Mouse (Mus musculus): ENCODE results near the gene Zdhhc4. TPM values are rescaled to one million over a fixed set of nuclear protein-coding genes. Genes with fewer than 3 reads are reported as not detected.
A peak's percentile ranks its signal among the peaks of the same experiment; 100 is the strongest.

Zdhhc4 gene
- polyA plus RNA-seq, 1 experiment from 2014 or later, result 71.5 TPM

GRCm38 (mm10) chr5:143339603-143340002, 10.5 kb upstream of the Zdhhc4 start:
- Histone ChIP-seq H3K27ac (ENCODE audit: low read depth, low read length) (no peak overlapping the region), H3K36me3 (ENCODE audit: control insufficient read depth, insufficient read depth, low read length) (no peaks in the 10 kb centered on the region), H3K9me3 (replicated peaks; ENCODE audit: control insufficient read depth, low read length) (no peaks in the 10 kb centered on the region), H3K4me3 (ENCODE audit: low read depth, low read length) (no peak overlapping the region), H3K27me3 (replicated peaks; ENCODE audit: control insufficient read depth, insufficient read depth, low read length) (no peaks in the 10 kb centered on the region), H3K9ac (ENCODE audit: low read length) (no peak overlapping the region), H3K4me2 (ENCODE audit: low read length) (no peak overlapping the region), H3K4me1 (ENCODE audit: control insufficient read depth, insufficient read depth, low read length) (no peaks in the 10 kb centered on the region)
- ATAC-seq (no peak), DNase-seq (ENCODE audit: low spot score) (no peak)
- 54% methylated on average over 6 of the region's 6 CpGs for WGBS

GRCm38 (mm10) chr5:143336559-143336958, 7.5 kb upstream of the Zdhhc4 start:
- ATAC-seq (no peak), DNase-seq (ENCODE audit: low spot score) (no peak)
- H3K27ac ChIP-seq (ENCODE audit: low read depth, low read length), result no peak overlapping the region
- no peak overlapping the region for H3K4me2 ChIP-seq (ENCODE audit: low read length)
- no peaks in the 10 kb centered on the region for H3K4me1 ChIP-seq (ENCODE audit: control insufficient read depth, insufficient read depth, low read length)
- 68% methylated on average over 6 of the region's 6 CpGs for WGBS
- H3K27me3 ChIP-seq (replicated peaks; ENCODE audit: control insufficient read depth, insufficient read depth, low read length), result no peaks in the 10 kb centered on the region
- no peaks in the 10 kb centered on the region for H3K9me3 ChIP-seq (replicated peaks; ENCODE audit: control insufficient read depth, low read length)
- H3K9ac ChIP-seq (ENCODE audit: low read length), result no peak overlapping the region
- no peaks in the 10 kb centered on the region for H3K36me3 ChIP-seq (ENCODE audit: control insufficient read depth, insufficient read depth, low read length)
- no peak overlapping the region for H3K4me3 ChIP-seq (ENCODE audit: low read depth, low read length)

- DNase-seq (ENCODE audit: low spot score) (no peak), ATAC-seq (no peak)
- Histone ChIP-seq H3K27me3 (replicated peaks; ENCODE audit: control insufficient read depth, insufficient read depth, low read length) (no peaks in the 10 kb centered on the region), H3K4me1 (ENCODE audit: control insufficient read depth, insufficient read depth, low read length) (no peaks in the 10 kb centered on the region; the same call in 1 of the 2 replicates), H3K9me3 (replicated peaks; ENCODE audit: control insufficient read depth, low read length) (no peaks in the 10 kb centered on the region), H3K4me3 (ENCODE audit: low read depth, low read length) (no peak overlapping the region), H3K4me2 (ENCODE audit: low read length) (no peak overlapping the region), H3K9ac (ENCODE audit: low read length) (no peak overlapping the region), H3K36me3 (ENCODE audit: control insufficient read depth, insufficient read depth, low read length) (no peaks in the 10 kb centered on the region), H3K27ac (ENCODE audit: low read depth, low read length) (no peak overlapping the region)
- WGBS, result 85% methylated on average over 7 of the region's 7 CpGs
Observed at GRCm38 (mm10) chr5:143335089-143335460, 6.0 kb upstream of the Zdhhc4 start.

DNA sequence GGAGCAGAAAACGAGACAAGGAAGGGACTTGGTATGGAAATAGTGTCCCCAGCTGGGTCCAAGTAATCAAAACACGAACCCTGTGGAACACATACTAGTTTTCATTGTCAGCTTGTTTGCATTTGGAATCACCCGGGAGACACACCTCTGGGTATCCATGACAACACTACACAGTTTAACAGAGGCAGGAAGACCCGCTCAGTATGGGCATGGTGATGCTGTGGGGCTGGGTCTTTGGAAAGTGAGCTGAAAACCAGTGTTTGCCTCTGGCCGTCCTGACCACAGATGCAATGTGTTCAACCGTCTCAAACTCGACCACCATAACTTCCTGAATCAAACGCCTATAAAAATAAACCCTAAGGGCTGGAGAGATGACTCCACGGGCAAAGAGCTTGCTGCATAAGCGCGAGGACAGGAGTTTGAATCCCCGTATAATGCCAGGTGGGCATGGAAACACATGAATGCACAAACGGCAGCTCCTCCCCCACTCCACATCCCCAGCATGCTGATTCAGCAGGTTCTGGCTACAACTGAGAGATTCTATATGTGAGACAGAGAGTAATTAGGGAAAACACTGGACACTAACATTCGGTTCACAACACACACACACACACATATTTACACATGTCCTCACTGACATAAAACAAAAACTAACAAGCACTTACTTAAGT, 5.5 kb upstream of the Zdhhc4 start:
- Histone ChIP-seq H3K27me3 (replicated peaks; ENCODE audit: control insufficient read depth, insufficient read depth, low read length) (no peaks in the 10 kb centered on the region), H3K9ac (ENCODE audit: low read length) (no peak overlapping the region), H3K4me3 (ENCODE audit: low read depth, low read length) (no peak overlapping the region), H3K4me1 (ENCODE audit: control insufficient read depth, insufficient read depth, low read length) (peaks cover 3% of the 10 kb centered on the region; the same call in 1 of the 2 replicates), H3K36me3 (ENCODE audit: control insufficient read depth, insufficient read depth, low read length) (no peaks in the 10 kb centered on the region), H3K4me2 (ENCODE audit: low read length) (no peak overlapping the region), H3K27ac (ENCODE audit: low read depth, low read length) (no peak overlapping the region), H3K9me3 (replicated peaks; ENCODE audit: control insufficient read depth, low read length) (no peaks in the 10 kb centered on the region)
- DNase-seq (ENCODE audit: low spot score) (no peak), ATAC-seq (no peak)
- WGBS, result 72% methylated on average over 14 of the region's 14 CpGs

DNA sequence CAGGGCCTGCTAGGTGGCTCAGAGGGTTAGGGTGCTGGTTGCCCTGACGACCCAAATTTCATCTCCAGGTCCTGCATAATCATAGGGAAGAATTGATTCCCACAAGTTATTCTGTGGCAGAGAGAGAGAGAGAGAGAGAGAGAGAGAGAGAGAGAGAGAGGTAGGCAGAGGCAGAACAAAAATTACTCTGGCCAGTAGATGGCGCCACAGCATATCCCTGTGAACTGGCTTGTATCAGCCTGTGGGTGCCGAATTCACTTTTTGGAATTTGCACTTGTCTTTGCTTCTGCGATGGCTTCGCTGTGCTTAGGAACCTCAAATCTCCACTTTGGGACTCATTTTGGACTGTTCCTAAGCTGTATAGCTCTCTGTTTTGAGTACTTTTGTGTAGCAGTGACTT, 4.8 kb upstream of the Zdhhc4 start:
- H3K36me3 ChIP-seq (ENCODE audit: control insufficient read depth, insufficient read depth, low read length), result no peaks in the 10 kb centered on the region
- ATAC-seq (0 out of 2 replicates have a peak, but pooled peaks have one; percentile 40), DNase-seq (ENCODE audit: low spot score) (peak; percentile 85)
- no peaks in the 10 kb centered on the region for H3K27me3 ChIP-seq (replicated peaks; ENCODE audit: control insufficient read depth, insufficient read depth, low read length)
- no peak overlapping the region for H3K9ac ChIP-seq (ENCODE audit: low read length)
- H3K9me3 ChIP-seq (replicated peaks; ENCODE audit: control insufficient read depth, low read length), result no peaks in the 10 kb centered on the region
- H3K4me2 ChIP-seq (ENCODE audit: low read length), result no peak overlapping the region
- H3K4me3 ChIP-seq (ENCODE audit: low read depth, low read length), result no peak overlapping the region
- H3K4me1 ChIP-seq (ENCODE audit: control insufficient read depth, insufficient read depth, low read length), result peaks cover 3% of the 10 kb centered on the region; the same call in 1 of the 2 replicates
- no peak overlapping the region for H3K27ac ChIP-seq (ENCODE audit: low read depth, low read length)
- WGBS, result 14% methylated on average over 5 of the region's 5 CpGs

DNA sequence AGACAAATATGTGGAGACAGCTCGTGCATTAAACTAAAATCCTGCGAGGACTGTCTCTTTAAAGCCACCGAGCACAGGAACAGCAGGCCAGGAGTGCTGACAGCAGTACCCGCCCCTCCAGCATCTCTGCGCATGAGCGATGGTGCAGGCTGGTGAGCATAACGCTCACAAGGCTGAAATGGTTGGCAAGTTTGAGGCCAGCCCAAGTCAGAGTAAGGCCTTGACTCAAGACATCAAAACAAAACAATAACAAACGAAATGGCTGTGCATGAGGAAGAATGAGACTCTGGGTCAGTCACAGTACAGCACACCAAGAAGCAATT, 11.8 kb downstream of the Zdhhc4 start:
- H3K4me2 ChIP-seq (ENCODE audit: low read length), result no peak overlapping the region
- ATAC-seq, result no peak
- no peak overlapping the region for H3K27ac ChIP-seq (ENCODE audit: low read depth, low read length)
- peaks cover 71% of the 10 kb centered on the region for H3K36me3 ChIP-seq (ENCODE audit: control insufficient read depth, insufficient read depth, low read length)
- DNase-seq (ENCODE audit: low spot score), result no peak
- no peak overlapping the region for H3K9ac ChIP-seq (ENCODE audit: low read length)
- H3K9me3 ChIP-seq (replicated peaks; ENCODE audit: control insufficient read depth, low read length), result no peaks in the 10 kb centered on the region
- H3K4me3 ChIP-seq (ENCODE audit: low read depth, low read length), result no peak overlapping the region
- peaks cover 8% of the 10 kb centered on the region for H3K4me1 ChIP-seq (ENCODE audit: control insufficient read depth, insufficient read depth, low read length)
- no peaks in the 10 kb centered on the region for H3K27me3 ChIP-seq (replicated peaks; ENCODE audit: control insufficient read depth, insufficient read depth, low read length)
- 86% methylated on average over 8 of the region's 8 CpGs for WGBS

DNA sequence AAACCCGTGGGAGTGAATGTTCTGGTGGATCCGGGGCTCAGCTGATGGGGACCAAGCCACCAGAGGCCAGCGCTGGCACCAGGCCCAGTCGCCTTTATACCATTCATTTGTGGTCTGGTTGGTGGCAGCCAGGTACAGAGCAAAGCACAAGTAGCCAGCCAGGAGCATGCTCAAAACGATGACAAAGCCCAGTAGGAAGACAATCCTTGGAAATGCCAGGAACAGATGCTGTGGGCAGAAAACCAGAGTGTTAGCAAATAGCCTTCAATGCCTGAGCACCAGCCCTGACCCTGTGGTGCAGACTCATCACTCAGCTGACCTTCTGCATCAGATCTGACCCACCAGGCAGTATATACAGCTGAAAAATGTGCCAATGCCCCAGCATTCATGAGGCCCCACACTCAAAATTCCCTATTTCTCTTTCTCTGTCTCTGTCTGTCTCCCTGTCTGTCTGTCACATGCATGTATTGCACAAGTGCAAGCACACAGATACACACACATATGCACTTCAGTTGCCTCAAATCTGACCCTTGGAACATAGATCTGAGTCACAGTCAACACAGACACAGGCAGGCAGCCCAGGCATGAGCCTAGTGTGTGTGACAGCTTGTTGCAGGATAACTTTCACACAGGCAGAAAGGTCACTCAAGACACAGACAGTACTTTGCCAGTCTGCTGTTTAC, 12.3 kb downstream of the Zdhhc4 start:
- no peak overlapping the region for H3K4me2 ChIP-seq (ENCODE audit: low read length)
- 88% methylated on average over 5 of the region's 5 CpGs for WGBS
- no peak overlapping the region for H3K27ac ChIP-seq (ENCODE audit: low read depth, low read length)
- no peak overlapping the region for H3K9ac ChIP-seq (ENCODE audit: low read length)
- H3K36me3 ChIP-seq (ENCODE audit: control insufficient read depth, insufficient read depth, low read length), result peaks cover 71% of the 10 kb centered on the region
- H3K9me3 ChIP-seq (replicated peaks; ENCODE audit: control insufficient read depth, low read length), result no peaks in the 10 kb centered on the region
- H3K27me3 ChIP-seq (replicated peaks; ENCODE audit: control insufficient read depth, insufficient read depth, low read length), result no peaks in the 10 kb centered on the region
- no peak overlapping the region for H3K4me3 ChIP-seq (ENCODE audit: low read depth, low read length)
- ATAC-seq, result no peak
- DNase-seq (ENCODE audit: low spot score), result no peak
- H3K4me1 ChIP-seq (ENCODE audit: control insufficient read depth, insufficient read depth, low read length), result peaks cover 8% of the 10 kb centered on the region

GRCm38 (mm10) chr5:143315514-143315888, 13.6 kb downstream of the Zdhhc4 start:
- H3K36me3 ChIP-seq (ENCODE audit: control insufficient read depth, insufficient read depth, low read length), result peaks cover 72% of the 10 kb centered on the region
- DNase-seq (ENCODE audit: low spot score) (no peak), ATAC-seq (no peak; the same call in 1 of the 2 replicates)
- peak overlapping the region; percentile 87 for H3K4me3 ChIP-seq (ENCODE audit: low read depth, low read length)
- H3K4me1 ChIP-seq (ENCODE audit: control insufficient read depth, insufficient read depth, low read length), result peaks cover 8% of the 10 kb centered on the region
- no peaks in the 10 kb centered on the region for H3K27me3 ChIP-seq (replicated peaks; ENCODE audit: control insufficient read depth, insufficient read depth, low read length)
- H3K9me3 ChIP-seq (replicated peaks; ENCODE audit: control insufficient read depth, low read length), result no peaks in the 10 kb centered on the region
- H3K9ac ChIP-seq (ENCODE audit: low read length), result peak overlapping the region; percentile 96
- WGBS, result 12% methylated on average over 8 of the region's 8 CpGs
- no peak overlapping the region for H3K27ac ChIP-seq (ENCODE audit: low read depth, low read length)
- H3K4me2 ChIP-seq (ENCODE audit: low read length), result peak overlapping the region; percentile 84

DNA sequence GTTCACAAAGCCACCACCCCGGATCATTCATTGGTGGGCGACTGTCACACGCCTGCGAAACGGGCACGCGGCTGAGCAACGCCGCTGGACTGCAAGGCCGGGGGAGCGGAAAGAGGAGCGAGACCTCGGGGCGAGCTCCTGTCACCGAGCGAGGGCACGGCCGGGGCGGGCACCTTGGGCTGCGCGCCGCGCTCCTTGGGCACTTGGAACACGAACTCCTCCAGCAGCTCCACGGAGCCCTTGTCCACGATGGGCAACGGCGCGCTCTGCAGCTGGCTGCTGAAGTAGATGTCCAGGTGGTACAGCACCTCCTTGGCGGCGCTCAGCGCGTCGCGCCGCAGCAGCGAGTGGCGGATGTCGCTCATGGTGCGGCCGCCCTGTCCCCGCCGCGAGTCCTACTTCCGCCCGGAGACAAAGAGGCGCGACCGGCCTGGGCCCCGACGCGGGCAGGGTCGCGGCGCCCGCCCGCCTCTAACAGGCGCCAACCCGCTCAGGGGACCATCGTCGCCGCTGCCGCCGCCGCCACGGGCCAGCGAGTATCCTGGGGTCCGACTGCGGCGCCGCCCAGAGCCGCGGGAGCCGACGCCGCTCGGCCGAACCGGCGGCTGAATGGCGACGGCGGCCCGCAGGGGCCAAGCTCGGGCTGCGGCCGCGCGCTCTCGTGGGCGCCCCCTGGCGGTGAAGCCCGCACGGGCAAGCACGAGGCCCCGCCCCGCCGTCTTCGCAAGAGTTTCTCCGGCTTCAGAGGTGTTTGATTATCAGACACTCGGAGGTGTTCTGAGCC, 14.1 kb downstream of the Zdhhc4 start, which contains the start of gene E130309D02Rik:
Gene E130309D02Rik (minus strand): TSS at position 631 of the 784 bp plus-strand sequence.
- Histone ChIP-seq H3K27me3 (replicated peaks; ENCODE audit: control insufficient read depth, insufficient read depth, low read length) (no peaks in the 10 kb centered on the region), H3K4me3 (ENCODE audit: low read depth, low read length) (peak within 1 kb of the TSS; percentile 87), H3K4me2 (ENCODE audit: low read length) (peak within 1 kb of the TSS; percentile 84), H3K9me3 (replicated peaks; ENCODE audit: control insufficient read depth, low read length) (no peaks in the 10 kb centered on the region), H3K4me1 (ENCODE audit: control insufficient read depth, insufficient read depth, low read length) (peaks cover 8% of the 10 kb centered on the region), H3K9ac (ENCODE audit: low read length) (peak within 1 kb of the TSS; percentile 96), H3K27ac (ENCODE audit: low read depth, low read length) (peak within 1 kb of the TSS; percentile 96), H3K36me3 (ENCODE audit: control insufficient read depth, insufficient read depth, low read length) (peaks cover 72% of the 10 kb centered on the region)
- peak; percentile 85 for ATAC-seq
- WGBS, result under 1% methylated on average over 75 of the region's 101 CpGs
- DNase-seq (ENCODE audit: low spot score), result peak; percentile 87

All from forebrain, embryonic 14.5 days (tissue).